Mouse (Mus musculus): ENCODE measurements around the gene Odc1. TPM values are rescaled to one million over a fixed set of nuclear protein-coding genes. Genes with fewer than 3 reads are reported as not detected.
"Not testable (repeated sequence)": the region's sequence is repeated elsewhere in the genome, so short reads cannot be mapped to it uniquely, and the experiment has no call there.

The Odc1 gene
- total RNA-seq (2022): 100 to 1,000 TPM; 298 to 415 (median 329) TPM

- DNase-seq: peak; percentile 95
Observed at GRCm38 (mm10) chr12:17544209-17545106, at the start of gene Odc1. Gene Odc1 (plus strand): TSS chr12:17544794.

GRCm38 (mm10) chr12:17494809-17495208, 49.8 kb upstream of the Odc1 start:
- no peak for DNase-seq

GRCm38 (mm10) chr12:17495858-17496451, 48.6 kb upstream of the Odc1 start:
- DNase-seq: no peak

DNA sequence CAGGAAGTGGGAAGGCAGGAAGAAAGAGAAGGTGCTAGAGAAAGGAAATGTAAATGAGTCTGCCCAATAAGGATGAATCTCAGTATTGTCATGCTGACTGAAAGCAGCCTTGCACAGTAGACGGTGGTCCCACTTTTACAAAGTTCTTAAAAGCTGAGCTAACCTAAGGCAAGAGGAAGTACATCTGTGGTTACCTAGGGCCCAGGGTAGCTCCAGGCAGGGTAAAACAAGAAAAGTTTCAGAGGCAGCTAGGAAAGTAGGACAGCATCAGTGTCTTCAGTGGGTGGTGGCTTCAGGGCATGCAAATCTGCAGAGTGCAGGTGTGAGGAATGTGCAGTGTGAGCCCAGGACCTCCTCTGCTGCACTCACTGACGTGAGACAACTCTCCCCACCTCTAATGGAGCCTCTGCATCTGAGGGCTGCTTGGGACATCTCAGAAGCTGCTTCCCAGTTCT, 38.9 kb upstream of the Odc1 start:
- no peak for DNase-seq

DNA sequence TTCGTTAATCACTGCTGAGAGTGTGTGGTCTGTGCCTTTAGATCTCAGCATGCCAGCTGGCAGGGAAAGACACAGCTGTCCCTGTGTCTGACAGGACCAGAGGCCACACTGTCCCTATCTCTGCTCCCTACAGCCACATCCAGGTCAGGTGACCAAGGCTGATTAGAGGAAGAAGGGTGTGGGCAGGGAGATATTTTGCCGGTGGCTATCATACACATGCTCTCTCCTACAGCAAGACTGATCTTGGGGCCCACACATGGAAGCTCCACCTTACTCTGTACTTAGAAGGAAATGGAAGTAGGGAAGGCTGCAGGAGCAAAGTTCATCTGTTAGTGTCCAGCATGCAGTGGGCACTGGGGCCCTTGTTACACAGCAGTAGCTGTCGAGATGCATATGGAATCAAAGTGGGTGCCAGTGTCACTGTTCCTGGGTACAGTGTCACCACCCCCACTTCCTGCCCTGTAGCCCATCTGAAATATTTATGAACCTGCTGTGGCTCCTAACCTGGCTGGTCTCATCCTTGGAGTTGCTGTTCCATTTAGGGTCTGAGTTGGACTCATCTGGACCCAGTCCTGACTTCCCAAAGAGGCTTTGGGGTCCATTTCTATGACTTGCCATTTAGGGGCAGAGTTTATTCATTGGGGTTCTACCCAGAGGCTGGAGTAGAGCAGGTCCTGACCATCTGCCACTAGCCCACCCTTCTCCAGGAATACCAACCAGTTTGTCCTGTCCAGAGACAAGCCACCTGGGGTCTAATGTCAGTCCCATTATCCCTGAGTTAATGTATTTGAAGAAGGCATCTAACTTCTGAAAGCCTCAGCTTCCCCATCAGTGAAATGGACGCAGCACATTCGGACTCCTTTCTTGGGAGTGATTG, 38.2 kb upstream of the Odc1 start:
- DNase-seq: no peak

GRCm38 (mm10) chr12:17506994-17507542, 37.5 kb upstream of the Odc1 start:
- peak; percentile 48 for DNase-seq

DNA sequence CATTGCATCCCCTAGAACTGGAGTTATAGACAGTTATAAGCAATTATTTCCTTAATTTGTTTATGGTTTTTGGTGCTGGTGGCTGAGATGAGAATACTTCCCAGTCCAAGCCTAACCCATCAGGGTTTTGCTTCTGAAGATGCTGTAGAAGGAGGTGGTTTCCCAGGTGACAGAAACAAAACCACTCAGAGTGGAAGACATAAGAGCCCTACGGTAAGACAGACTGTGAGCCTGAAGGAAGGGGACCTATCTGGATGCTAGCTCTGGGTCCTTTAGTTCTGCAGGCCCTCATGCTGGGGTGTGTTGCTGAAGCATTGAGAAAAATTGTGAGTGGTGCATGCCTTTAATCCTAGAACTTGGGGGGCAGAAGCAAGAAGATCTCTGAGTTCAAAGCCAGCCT, 35.3 kb upstream of the Odc1 start:
- DNase-seq: no peak

DNA sequence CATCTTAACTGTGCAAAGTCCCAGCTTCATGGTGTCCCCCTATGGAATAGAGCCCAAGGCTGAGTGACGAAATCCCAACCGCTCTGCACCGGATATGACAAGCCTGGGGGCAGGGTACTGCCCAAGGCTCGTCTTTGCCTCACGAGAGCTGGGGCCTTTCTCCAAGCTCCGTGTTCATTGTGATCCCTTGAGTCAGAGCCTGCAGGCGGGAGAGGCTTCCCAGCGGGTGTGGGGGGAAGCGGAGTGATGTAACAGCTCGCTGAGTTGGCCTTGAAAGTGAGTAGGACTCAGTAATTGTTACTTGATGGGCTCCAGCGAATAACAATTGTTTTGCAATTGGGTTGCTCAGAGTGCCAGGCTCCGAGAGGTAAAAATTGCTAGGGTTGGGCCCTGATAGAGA, 34.4 kb upstream of the Odc1 start:
- peak; percentile 93 for DNase-seq

DNA sequence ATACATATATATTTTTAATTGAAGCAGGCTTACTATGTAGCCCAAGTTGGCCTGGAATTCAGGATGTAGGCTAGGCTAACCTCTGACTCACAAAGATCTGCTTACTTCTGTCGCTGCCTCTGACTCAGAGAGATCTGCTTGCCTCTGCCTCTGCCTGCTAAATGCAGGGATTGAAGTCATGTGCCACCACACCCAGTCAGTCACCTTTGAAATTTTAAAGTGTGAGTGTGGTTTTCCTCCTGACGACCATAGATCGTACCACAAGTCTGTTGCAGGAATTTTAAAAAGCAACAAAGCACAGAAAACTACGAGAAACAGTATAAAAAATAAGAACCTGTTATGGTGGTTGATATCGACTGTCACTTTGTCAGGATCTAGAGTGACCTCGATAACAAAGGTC, 33.6 kb upstream of the Odc1 start:
- no peak for DNase-seq

GRCm38 (mm10) chr12:17529180-17529579, 15.4 kb upstream of the Odc1 start:
- no peak for DNase-seq

DNA sequence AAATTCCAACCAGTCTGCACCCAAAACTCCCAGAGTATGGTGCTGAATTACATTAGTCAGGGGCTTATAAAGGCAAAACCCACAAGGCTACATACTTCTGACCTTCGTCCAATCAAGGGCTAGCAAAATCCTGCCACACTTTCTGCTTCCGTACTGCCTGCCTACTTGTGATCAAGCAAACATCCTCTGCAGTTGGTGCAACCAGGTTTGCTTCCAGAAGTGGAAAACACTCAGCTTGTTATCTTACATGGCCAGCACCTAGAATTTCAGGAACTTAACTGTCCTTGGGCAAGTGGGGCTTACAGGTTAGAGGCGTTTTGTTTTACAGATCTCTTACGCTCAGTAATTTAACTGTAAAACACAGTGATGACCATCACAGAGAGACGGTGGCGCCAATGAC, 14.9 kb upstream of the Odc1 start:
- DNase-seq: no peak

GRCm38 (mm10) chr12:17530825-17531224, 13.8 kb upstream of the Odc1 start:
- no peak for DNase-seq

DNA sequence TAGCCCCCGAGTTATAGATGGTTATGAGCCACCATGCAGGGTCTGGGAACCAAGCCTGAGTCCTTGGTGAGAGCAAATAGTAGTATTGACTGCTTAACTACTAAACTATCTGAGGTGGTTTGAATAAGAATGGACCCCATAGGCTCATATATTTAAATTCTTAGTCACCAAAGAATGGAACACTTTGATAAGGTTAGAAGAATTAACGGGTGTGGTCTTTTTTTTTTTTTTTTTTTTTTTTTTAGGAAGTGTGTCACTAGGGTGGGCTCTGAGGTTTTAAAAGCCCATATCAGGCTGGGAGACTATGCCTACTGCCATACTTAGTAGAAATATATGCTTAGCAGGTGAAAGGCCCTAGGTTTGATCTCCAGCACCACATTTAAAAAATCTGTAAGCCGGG, 8.4 kb upstream of the Odc1 start:
- DNase-seq: no peak

DNA sequence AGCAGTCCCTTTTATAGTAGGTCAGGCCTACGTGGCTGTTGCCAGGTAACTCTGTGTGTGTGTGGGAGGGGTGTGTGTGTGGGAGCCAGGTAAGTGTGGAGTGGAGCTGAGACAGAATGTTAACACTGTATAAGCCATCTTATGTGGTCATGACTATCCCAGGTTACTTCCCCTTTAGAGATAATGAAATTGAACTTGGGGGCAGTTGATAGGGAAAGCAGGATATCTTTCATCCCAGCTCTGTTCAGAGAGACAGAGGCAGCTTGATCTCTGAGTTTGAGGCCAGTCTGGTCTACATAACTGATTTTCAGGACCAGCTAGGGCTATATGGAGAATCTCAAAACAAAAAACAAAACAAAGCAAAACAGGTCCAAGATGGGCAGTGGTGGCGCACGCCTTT, 7.4 kb upstream of the Odc1 start:
- DNase-seq: no peak

DNA sequence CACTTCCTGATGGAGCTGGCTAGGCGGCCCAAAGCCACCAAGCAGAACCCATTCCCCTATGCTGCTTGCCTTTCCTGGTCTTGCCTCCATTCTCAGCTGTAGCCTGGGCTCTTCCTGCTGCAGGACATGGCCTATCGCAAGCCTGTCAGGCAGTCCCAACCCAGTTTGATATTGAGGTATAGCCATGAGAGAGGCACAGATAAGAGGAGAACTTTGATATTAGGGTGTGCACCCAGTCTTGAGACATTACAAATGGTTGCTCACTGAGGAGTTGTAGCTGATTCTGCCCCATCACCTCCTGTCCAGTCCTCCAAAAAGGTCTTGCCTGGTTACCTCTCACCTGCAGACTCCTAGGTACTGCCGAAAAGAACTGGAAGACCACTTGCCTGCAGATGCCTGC, 6.5 kb upstream of the Odc1 start:
- no peak for DNase-seq

- DNase-seq: no peak
Observed at GRCm38 (mm10) chr12:17539041-17539440, 5.6 kb upstream of the Odc1 start.

GRCm38 (mm10) chr12:17540040-17540552, 4.5 kb upstream of the Odc1 start:
- no peak for DNase-seq

DNA sequence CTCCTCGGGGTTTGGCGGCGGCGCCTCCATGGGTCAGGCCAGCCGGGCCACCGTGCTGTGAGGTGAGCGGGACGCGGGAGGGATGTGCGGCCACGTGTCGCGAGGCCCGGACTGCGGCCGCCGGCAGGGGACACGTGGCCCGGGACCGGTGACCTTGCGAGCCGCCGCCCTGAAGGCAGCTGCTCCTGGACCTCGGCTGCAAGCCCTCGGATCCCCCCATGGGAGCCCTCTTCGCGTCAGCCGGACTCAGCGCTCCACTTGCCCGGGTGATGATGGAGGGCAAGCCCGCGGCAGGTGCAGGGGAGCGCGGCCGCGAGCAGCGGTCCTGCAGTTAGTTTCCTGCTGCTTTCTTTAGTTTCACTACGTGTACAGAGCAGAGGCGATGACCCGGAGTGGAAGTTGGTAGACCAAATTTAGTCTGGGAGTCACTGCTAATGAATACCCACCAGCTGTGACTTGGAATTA, 545 bp downstream of the Odc1 start:
- peak; percentile 70 for DNase-seq

DNA sequence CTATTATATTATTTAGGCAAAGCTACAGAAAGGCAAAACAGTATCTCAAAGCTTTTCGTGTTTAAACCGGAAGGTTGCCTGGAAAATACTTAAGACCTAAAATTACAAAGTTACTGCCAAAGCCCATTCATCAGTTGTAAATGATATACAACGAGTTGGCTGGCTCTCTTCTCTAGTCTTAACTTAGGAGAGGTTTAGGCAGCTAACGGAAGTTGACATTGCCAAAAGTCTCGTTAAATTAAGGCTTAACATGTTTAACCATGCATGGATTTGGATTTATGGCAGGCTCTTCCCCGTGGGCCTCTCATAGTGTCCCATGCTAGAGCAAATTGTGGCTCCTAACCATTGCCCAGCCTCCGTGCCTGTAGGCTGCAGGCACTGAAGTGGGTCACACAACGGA, 1.3 kb downstream of the Odc1 start:
- no peak for DNase-seq

- DNase-seq: not testable (repeated sequence)
Observed at GRCm38 (mm10) chr12:17547552-17547951, 3.0 kb downstream of the Odc1 start.

DNA sequence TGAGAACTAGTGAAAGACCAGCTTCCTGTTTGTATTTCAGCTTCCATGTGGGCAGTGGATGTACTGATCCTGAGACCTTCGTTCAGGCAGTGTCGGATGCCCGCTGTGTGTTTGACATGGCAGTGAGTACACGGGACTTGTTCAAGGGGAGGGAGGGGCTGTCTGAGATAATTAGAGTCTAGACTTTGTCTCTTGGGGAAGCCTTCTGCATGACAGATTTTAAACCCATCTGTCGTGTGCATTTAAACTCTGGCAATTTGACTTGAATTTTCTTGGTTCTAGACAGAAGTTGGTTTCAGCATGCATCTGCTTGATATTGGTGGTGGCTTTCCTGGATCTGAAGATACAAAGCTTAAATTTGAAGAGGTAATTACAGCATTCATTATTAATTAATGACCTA, 3.9 kb downstream of the Odc1 start:
- DNase-seq: no peak

GRCm38 (mm10) chr12:17549421-17549820, 4.8 kb downstream of the Odc1 start:
- DNase-seq: not testable (repeated sequence)

Data from adrenal gland, adult 8-10 months (tissue).